Mouse (Mus musculus): ENCODE measurements at regions not wholly inside any gene's neighbourhood (a gene's known extent, or its start where the extent isn't known, plus 50 kb on each side); places are given as distances from the start of the nearest gene placed in this dataset.

GRCm38 (mm10) chr15:62389431-62390105 lies 1455.4 kb downstream of the Gsdmc2 start:
- no peak for ATAC-seq (ENCODE audit: insufficient read depth, low FRiP score, low read depth)
- Histone ChIP-seq H3K9me3 (no peaks in the 10 kb centered on the region), H3K4me3 (replicated peaks) (no peak overlapping the region), H3K36me3 (no peaks in the 10 kb centered on the region), H3K4me2 (no peak overlapping the region), H3K27me3 (replicated peaks) (no peaks in the 10 kb centered on the region), H3K9ac (no peak overlapping the region), H3K4me1 (no peaks in the 10 kb centered on the region), H3K27ac (no peak overlapping the region)
- WGBS = 82% methylated on average over 3 of the region's 3 CpGs

- H3K4me2 ChIP-seq = no peak overlapping the region
- WGBS = 72% methylated on average over 2 of the region's 2 CpGs
Observed at GRCm38 (mm10) chr15:62382233-62382632, 1459.4 kb upstream of the A1bg start.

DNA sequence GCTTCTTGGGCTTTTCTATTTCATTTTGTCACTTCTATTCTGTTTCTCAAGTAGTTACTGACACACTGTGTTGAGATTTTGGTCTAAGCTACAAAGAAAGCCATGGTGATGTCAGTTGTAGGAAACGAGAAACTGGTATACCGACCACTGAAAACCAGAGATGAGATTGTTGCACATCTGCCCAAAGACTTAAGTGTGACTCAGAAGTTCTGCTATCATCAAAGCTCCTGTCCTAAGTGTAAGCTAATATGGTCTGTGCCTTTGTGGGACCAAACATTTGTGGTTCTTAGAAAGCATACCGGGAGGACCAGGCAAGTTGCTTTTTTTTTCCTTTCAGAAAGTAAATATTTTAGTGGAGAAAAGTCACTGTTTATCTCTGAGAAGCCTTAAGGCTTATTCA lies 1451.8 kb upstream of the A1bg start:
- Histone ChIP-seq H3K36me3 (no peaks in the 10 kb centered on the region), H3K4me2 (no peak overlapping the region), H3K9me3 (no peaks in the 10 kb centered on the region), H3K4me3 (replicated peaks) (no peak overlapping the region), H3K9ac (no peak overlapping the region), H3K27ac (no peak overlapping the region), H3K4me1 (no peaks in the 10 kb centered on the region), H3K27me3 (replicated peaks) (no peaks in the 10 kb centered on the region)
- 58% methylated on average over 3 of the region's 3 CpGs for WGBS
- no peak for ATAC-seq (ENCODE audit: insufficient read depth, low FRiP score, low read depth)

More at GRCm38 (mm10) chr15:62382233-62382632, 1459.4 kb upstream of the A1bg start:
- H3K27me3 ChIP-seq (replicated peaks) = no peaks in the 10 kb centered on the region
- H3K27ac ChIP-seq = no peak overlapping the region
- no peak overlapping the region for H3K4me3 ChIP-seq (replicated peaks)
- H3K4me1 ChIP-seq = no peaks in the 10 kb centered on the region
- ATAC-seq (ENCODE audit: insufficient read depth, low FRiP score, low read depth) = no peak
- H3K36me3 ChIP-seq = no peaks in the 10 kb centered on the region
- H3K9ac ChIP-seq = no peak overlapping the region
- H3K9me3 ChIP-seq = no peaks in the 10 kb centered on the region

GRCm38 (mm10) chr15:62361171-62361570 lies 1438.4 kb upstream of the A1bg start:
- no peak for ATAC-seq (ENCODE audit: insufficient read depth, low FRiP score, low read depth)
- Histone ChIP-seq H3K9ac (no peak overlapping the region), H3K9me3 (no peaks in the 10 kb centered on the region), H3K36me3 (no peaks in the 10 kb centered on the region), H3K4me1 (no peaks in the 10 kb centered on the region), H3K4me2 (no peak overlapping the region), H3K4me3 (replicated peaks) (no peak overlapping the region), H3K27ac (no peak overlapping the region), H3K27me3 (replicated peaks) (no peaks in the 10 kb centered on the region)

DNA sequence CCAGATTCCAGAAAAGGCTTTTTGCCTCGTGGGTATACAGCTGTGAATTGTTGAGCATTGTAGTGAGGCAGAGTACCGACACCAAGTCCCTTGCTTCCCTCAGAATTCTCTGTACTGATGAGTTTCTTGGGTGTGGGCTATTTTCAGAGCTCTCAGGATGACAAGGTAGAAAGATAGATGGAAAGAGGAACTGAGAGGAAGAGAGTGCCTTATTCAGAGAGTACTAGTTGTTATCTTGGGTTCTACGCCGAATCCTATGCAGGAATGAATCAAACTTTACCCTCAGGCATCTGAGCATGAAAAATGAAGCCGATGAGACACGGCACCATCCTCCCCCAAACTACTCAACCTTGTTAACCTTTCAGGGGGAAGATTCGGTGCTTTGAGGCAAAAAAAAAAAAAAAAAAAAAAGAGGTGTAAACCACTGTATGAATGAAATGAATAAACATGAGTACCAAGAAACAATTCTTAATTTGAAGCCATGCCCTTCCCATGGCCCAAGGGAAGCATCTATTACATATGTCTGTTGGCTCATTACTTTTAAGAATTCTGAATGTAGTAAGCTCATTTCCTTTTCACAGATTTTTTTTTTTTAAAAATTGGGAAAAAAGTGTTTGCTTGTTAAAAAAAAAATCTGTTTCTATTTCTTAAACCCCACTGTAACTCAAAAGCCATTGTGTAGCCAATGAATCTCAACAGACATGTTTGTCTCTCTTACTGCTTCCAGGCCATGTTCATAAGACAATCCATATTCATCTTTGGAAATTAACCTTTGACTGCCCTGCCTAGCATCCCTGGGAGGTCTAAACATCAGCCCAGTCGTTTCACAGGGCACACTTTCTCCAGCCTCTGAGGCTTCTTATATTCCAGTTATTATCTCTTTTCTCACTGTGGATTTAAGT lies 1435.8 kb upstream of the A1bg start:
- Histone ChIP-seq H3K4me2 (no peak overlapping the region), H3K4me1 (no peaks in the 10 kb centered on the region), H3K9me3 (no peaks in the 10 kb centered on the region), H3K27ac (no peak overlapping the region), H3K4me3 (replicated peaks) (no peak overlapping the region), H3K9ac (no peak overlapping the region), H3K27me3 (replicated peaks) (no peaks in the 10 kb centered on the region), H3K36me3 (no peaks in the 10 kb centered on the region)
- no peak for ATAC-seq (ENCODE audit: insufficient read depth, low FRiP score, low read depth)
- 69% methylated on average over 8 of the region's 8 CpGs for WGBS

- ATAC-seq (ENCODE audit: insufficient read depth, low FRiP score, low read depth) = no peak
- Histone ChIP-seq H3K9ac (no peak overlapping the region), H3K4me2 (no peak overlapping the region), H3K4me3 (replicated peaks) (no peak overlapping the region), H3K27ac (no peak overlapping the region), H3K4me1 (no peaks in the 10 kb centered on the region), H3K36me3 (no peaks in the 10 kb centered on the region), H3K9me3 (no peaks in the 10 kb centered on the region), H3K27me3 (replicated peaks) (no peaks in the 10 kb centered on the region)
- WGBS = 67% methylated on average over 4 of the region's 4 CpGs
Observed at GRCm38 (mm10) chr15:62353786-62354185, 1431.0 kb upstream of the A1bg start.

GRCm38 (mm10) chr15:62350862-62351757 lies 1428.3 kb upstream of the A1bg start:
- Histone ChIP-seq H3K4me1 (no peaks in the 10 kb centered on the region), H3K9ac (no peak overlapping the region), H3K4me3 (replicated peaks) (no peak overlapping the region), H3K27ac (no peak overlapping the region), H3K9me3 (no peaks in the 10 kb centered on the region), H3K36me3 (no peaks in the 10 kb centered on the region), H3K27me3 (replicated peaks) (no peaks in the 10 kb centered on the region), H3K4me2 (no peak overlapping the region)
- no peak for ATAC-seq (ENCODE audit: insufficient read depth, low FRiP score, low read depth)
- 77% methylated on average over 6 of the region's 6 CpGs for WGBS

DNA sequence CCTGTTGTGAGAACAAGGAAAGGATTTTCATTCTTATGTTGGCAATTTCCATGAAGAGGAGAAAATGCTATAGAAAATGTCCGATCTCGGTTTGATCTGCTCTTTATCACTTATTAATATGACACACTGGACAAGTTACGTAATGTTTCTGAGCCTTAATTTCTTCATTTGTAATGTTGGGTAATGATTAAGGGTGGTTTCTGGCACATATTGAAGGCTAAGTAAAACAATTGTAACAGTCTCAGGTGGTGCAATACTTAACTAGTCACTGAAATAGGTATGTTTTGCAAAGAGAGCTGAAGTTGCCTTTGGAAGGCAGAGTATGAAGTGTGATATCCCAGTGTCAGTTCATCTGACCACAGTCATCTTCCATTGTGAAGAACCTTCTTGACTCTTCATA lies 1427.2 kb upstream of the A1bg start:
- 92% methylated on average over 3 of the region's 3 CpGs for WGBS
- Histone ChIP-seq H3K9ac (no peak overlapping the region), H3K27ac (no peak overlapping the region), H3K4me1 (no peaks in the 10 kb centered on the region), H3K27me3 (replicated peaks) (no peaks in the 10 kb centered on the region), H3K36me3 (no peaks in the 10 kb centered on the region), H3K9me3 (no peaks in the 10 kb centered on the region), H3K4me2 (no peak overlapping the region), H3K4me3 (replicated peaks) (no peak overlapping the region)
- no peak for ATAC-seq (ENCODE audit: insufficient read depth, low FRiP score, low read depth)

- 76% methylated on average over 2 of the region's 2 CpGs for WGBS
- Histone ChIP-seq H3K27ac (no peak overlapping the region), H3K4me1 (no peaks in the 10 kb centered on the region), H3K9ac (no peak overlapping the region), H3K27me3 (replicated peaks) (no peaks in the 10 kb centered on the region), H3K9me3 (no peaks in the 10 kb centered on the region), H3K36me3 (no peaks in the 10 kb centered on the region), H3K4me3 (replicated peaks) (no peak overlapping the region), H3K4me2 (no peak overlapping the region)
- ATAC-seq (ENCODE audit: insufficient read depth, low FRiP score, low read depth) = no peak
Observed at GRCm38 (mm10) chr15:62348956-62349355, 1426.1 kb upstream of the A1bg start.

DNA sequence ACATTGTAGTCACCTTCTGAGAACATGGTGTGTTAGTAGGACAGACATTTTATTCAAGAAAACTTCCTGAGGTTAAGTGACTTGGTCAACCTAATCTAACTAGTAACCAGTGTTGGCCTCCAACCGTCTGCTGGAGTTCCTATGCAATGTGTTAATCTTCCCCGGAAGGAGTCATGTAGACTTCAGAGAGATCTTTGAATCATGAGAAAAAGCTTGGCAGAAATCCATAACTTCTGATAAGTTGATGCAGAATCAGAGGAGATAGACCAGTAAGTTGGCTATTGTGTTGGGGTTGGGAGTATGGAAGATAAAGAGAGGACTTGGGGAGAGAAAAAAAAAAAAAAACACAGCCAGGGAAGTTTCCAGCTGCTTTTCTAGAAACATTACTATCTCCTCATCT lies 1424.9 kb upstream of the A1bg start:
- Histone ChIP-seq H3K4me3 (replicated peaks) (no peak overlapping the region), H3K9ac (no peak overlapping the region), H3K27ac (no peak overlapping the region), H3K27me3 (replicated peaks) (no peaks in the 10 kb centered on the region), H3K9me3 (no peaks in the 10 kb centered on the region), H3K36me3 (no peaks in the 10 kb centered on the region), H3K4me1 (no peaks in the 10 kb centered on the region), H3K4me2 (no peak overlapping the region)
- WGBS = 80% methylated on average over 2 of the region's 2 CpGs
- ATAC-seq (ENCODE audit: insufficient read depth, low FRiP score, low read depth) = no peak

DNA sequence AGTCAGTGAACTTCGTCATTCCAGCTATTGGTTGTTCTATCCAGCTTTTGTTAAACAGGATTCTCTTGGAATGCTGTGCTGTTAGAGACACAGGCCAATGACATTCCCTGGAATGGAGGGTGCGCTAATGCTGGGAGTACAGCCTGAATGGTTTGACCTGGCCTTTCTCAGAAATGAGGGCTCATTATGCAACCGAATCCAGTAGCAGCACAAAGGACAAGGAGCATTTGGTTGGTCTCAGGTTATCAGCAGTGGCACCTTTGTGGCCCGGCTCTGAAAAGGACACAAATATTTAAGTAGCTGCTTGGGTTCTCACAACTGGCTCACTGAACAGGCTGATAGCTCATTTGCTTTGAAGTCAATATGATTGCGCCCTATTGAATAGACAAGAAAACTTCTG lies 1423.1 kb upstream of the A1bg start:
- WGBS = 74% methylated on average over 5 of the region's 5 CpGs
- Histone ChIP-seq H3K4me1 (no peaks in the 10 kb centered on the region), H3K36me3 (no peaks in the 10 kb centered on the region), H3K9me3 (no peaks in the 10 kb centered on the region), H3K4me2 (no peak overlapping the region), H3K9ac (no peak overlapping the region), H3K27ac (no peak overlapping the region), H3K27me3 (replicated peaks) (no peaks in the 10 kb centered on the region), H3K4me3 (replicated peaks) (no peak overlapping the region)
- ATAC-seq (ENCODE audit: insufficient read depth, low FRiP score, low read depth) = peak; percentile 75
